9 mouse cellular contexts compared by ENCODE assay signal in the genomic region with DNA sequence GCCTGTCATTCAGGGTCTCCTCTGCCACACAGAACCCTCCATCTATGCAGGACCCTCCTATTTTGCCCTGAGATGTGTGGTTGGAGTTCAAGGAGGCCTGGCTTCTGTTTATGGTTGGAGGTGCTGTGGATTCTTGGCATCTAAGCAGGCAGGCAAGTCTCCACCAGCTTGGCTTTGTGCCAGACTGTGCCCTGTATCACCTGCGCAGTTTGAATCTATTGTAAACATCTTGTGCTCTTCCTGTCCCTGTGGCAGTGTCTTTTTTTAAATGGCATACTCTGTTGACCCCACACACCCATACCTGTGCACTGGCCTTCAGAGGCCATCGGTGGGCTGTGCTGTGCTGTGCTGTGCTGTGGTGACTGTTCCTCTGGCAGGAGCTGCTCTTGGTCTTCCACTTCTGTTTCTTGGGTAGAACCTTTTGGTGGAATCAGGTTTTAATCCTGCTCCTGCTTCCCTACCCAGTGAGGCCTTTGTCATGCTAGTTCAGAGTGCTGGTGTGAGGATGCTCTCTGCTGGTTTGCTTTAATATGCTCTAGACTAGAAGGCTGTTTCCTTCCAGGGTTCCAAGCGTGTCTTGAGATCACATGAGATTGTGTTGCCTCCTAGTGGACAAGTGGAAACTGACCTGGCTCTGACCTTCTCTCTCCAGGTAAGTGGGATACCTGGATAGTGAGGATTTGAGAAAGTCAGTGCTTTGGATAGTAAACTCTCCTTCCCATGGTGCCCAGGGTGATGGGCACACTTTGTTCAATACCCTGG. TPM values are rescaled to one million over a fixed set of nuclear protein-coding genes. Genes with fewer than 3 reads are reported as not detected.
DNase-seq lines count a peak whose midpoint lies in the region; ATAC-seq and TF ChIP-seq lines count a peak whose summit lies in the region.
"Had no signal": no experiment of that assay in that cellular context is flagged by ENCODE, and none has a peak within 500 bp of the region (broad histone marks: within the 10 kb centered on the region; RNA-seq: fewer than 3 reads in every experiment).

No protein-coding gene starts in this region.

- peaks cover 47% of the 10 kb centered on the region for H3K36me3 ChIP-seq in forebrain, embryonic 14.5 days (ENCODE audit: control insufficient read depth, insufficient read depth, low read length)
- H3K36me3 ChIP-seq in forebrain, embryonic 12.5 days (replicated peaks), result peaks cover 49% of the 10 kb centered on the region
- peaks cover 12% of the 10 kb centered on the region for H3K36me3 ChIP-seq in forebrain, embryonic 15.5 days

- no peak overlapping the region for H3K4me3 ChIP-seq in forebrain, embryonic 14.5 days (ENCODE audit: low read depth, low read length)
- H3K4me3 ChIP-seq in forebrain, embryonic 12.5 days (replicated peaks), result no peak overlapping the region
- H3K4me3 ChIP-seq in lung, adult 2 months (replicated peaks; ENCODE audit: extremely low read depth, low read depth, low read length), result no peak overlapping the region
- no peak overlapping the region for H3K4me3 ChIP-seq in forebrain, embryonic 15.5 days

- DNase-seq in forebrain, embryonic 14.5 days (ENCODE audit: low spot score), result peak; percentile 14
- DNase-seq in right cerebral cortex, adult 18-20 months, result peak; percentile 33
- DNase-seq in right cerebral cortex, postnatal 10 days (ENCODE audit: low spot score in 2 of 2), result no peak
- peak; percentile 71 to 81 for DNase-seq in cerebellum, postnatal 25 days
- DNase-seq in lung, adult 2 months, result peak; percentile 34

- H3K27me3 ChIP-seq in forebrain, embryonic 14.5 days (replicated peaks; ENCODE audit: control insufficient read depth, insufficient read depth, low read length), result no peaks in the 10 kb centered on the region
- no peaks in the 10 kb centered on the region for H3K27me3 ChIP-seq in forebrain, embryonic 12.5 days
- H3K27me3 ChIP-seq in forebrain, embryonic 15.5 days, result no peaks in the 10 kb centered on the region

- WGBS in forebrain, embryonic 14.5 days, result 84% methylated on average over 3 of the region's 3 CpGs
- 83% methylated on average over 3 of the region's 3 CpGs for WGBS in forebrain, embryonic 12.5 days
- 59% methylated on average over 3 of the region's 3 CpGs for WGBS in lung, adult 2 months
- WGBS in forebrain, embryonic 15.5 days, result 80% methylated on average over 3 of the region's 3 CpGs

- H3K4me2 ChIP-seq in forebrain, embryonic 14.5 days (ENCODE audit: low read length), result no peak overlapping the region
- no peak overlapping the region for H3K4me2 ChIP-seq in forebrain, embryonic 12.5 days
- H3K4me2 ChIP-seq in forebrain, embryonic 15.5 days (replicated peaks), result no peak overlapping the region

- ATAC-seq in forebrain, embryonic 14.5 days, result no peak
- ATAC-seq in forebrain, embryonic 12.5 days (ENCODE audit: low FRiP score), result no peak
- ATAC-seq in activated CD4-positive, CD25-positive, alpha-beta regulatory T cell, adult 4 months, result no peak
- ATAC-seq in forebrain, embryonic 15.5 days (replicated peaks), result no peak

- H3K27ac ChIP-seq in forebrain, embryonic 14.5 days (ENCODE audit: low read depth, low read length), result no peak overlapping the region
- no peak overlapping the region for H3K27ac ChIP-seq in forebrain, embryonic 12.5 days
- H3K27ac ChIP-seq in forebrain, embryonic 15.5 days (replicated peaks), result no peak overlapping the region

- no peaks in the 10 kb centered on the region for H3K9me3 ChIP-seq in forebrain, embryonic 14.5 days (replicated peaks; ENCODE audit: control insufficient read depth, low read length)
- no peaks in the 10 kb centered on the region for H3K9me3 ChIP-seq in forebrain, embryonic 12.5 days
- no peaks in the 10 kb centered on the region for H3K9me3 ChIP-seq in forebrain, embryonic 15.5 days

- no peak for TF ChIP-seq CTCF in lung, adult 2 months (IDR thresholded peaks at IDR 0.05; ENCODE audit: insufficient read depth, low read length)

- peaks cover 3% of the 10 kb centered on the region; the same call in 1 of the 2 replicates for H3K4me1 ChIP-seq in forebrain, embryonic 14.5 days (ENCODE audit: control insufficient read depth, insufficient read depth, low read length)
- H3K4me1 ChIP-seq in forebrain, embryonic 12.5 days, result peaks cover 10% of the 10 kb centered on the region
- peaks cover 4% of the 10 kb centered on the region; the same call in 1 of the 2 replicates for H3K4me1 ChIP-seq in lung, adult 2 months (ENCODE audit: control insufficient read depth, insufficient read depth, low read length)
- peaks cover 13% of the 10 kb centered on the region for H3K4me1 ChIP-seq in forebrain, embryonic 15.5 days

- no peak overlapping the region for H3K9ac ChIP-seq in forebrain, embryonic 14.5 days (ENCODE audit: low read length)
- no peak overlapping the region for H3K9ac ChIP-seq in forebrain, embryonic 12.5 days
- no peak overlapping the region for H3K9ac ChIP-seq in forebrain, embryonic 15.5 days (replicated peaks)

- no peak for TF ChIP-seq POLR2A in lung, adult 2 months (IDR thresholded peaks at IDR 0.05; ENCODE audit: borderline replicate concordance, extremely low read depth, low read depth, low read length)

RNA-seq across cellular contexts. Expression of a gene that starts 29.2 kb away (rescaled TPM):
- polyA plus RNA-seq in forebrain, embryonic 14.5 days (2014; fragmentation: Nextera tagmentation; extraction: Ambion mirVana), result not detected in 2 replicates
- polyA plus RNA-seq in forebrain, embryonic 12.5 days (2016; fragmentation: Nextera tagmentation; extraction: Ambion mirVana), result 0.26 TPM in 1 of 2 replicates, not detected in the other
- 0.24 and 0.31 TPM in 2 replicates for polyA plus RNA-seq in lung, adult 2 months (2012; rRNA removed)
- polyA plus RNA-seq in activated CD4-positive, CD25-positive, alpha-beta regulatory T cell, adult 4 months (2017; shearing (Covaris generic)), result under 1 TPM in 1 of 2 experiments, not detected in 1; 0.29 TPM
- 0.18 and 0.37 TPM in 2 replicates for polyA plus RNA-seq in forebrain, embryonic 15.5 days (2015; fragmentation: Nextera tagmentation; extraction: Ambion mirVana)
- polyA plus RNA-seq: liver, embryonic 16.5 days had no signal

RNA-seq across cellular contexts. Expression of a gene that starts 30.8 kb away (rescaled TPM):
- 16.1 and 21.6 TPM in 2 replicates for polyA plus RNA-seq in forebrain, embryonic 14.5 days (2014; fragmentation: Nextera tagmentation; extraction: Ambion mirVana)
- 26.3 and 27.6 TPM in 2 replicates for polyA plus RNA-seq in forebrain, embryonic 12.5 days (2016; fragmentation: Nextera tagmentation; extraction: Ambion mirVana)
- polyA plus RNA-seq in lung, adult 2 months (2012; rRNA removed), result 51.8 and 54.8 TPM in 2 replicates
- 1 to 10 TPM; 5.4 to 6.6 TPM for polyA plus RNA-seq in activated CD4-positive, CD25-positive, alpha-beta regulatory T cell, adult 4 months (2017; shearing (Covaris generic))
- 22.6 and 24.4 TPM in 2 replicates for polyA plus RNA-seq in forebrain, embryonic 15.5 days (2015; fragmentation: Nextera tagmentation; extraction: Ambion mirVana)

RNA-seq across cellular contexts. Expression of a gene that starts 44.6 kb away (rescaled TPM):
- 43.0 and 51.0 TPM in 2 replicates for polyA plus RNA-seq in forebrain, embryonic 14.5 days (2014; fragmentation: Nextera tagmentation; extraction: Ambion mirVana)
- 70.2 and 74.2 TPM in 2 replicates for polyA plus RNA-seq in forebrain, embryonic 12.5 days (2016; fragmentation: Nextera tagmentation; extraction: Ambion mirVana)
- polyA plus RNA-seq in lung, adult 2 months (2012; rRNA removed), result 83.3 and 131 TPM in 2 replicates
- 10 to 100 TPM; 24.7 to 25.0 TPM for polyA plus RNA-seq in activated CD4-positive, CD25-positive, alpha-beta regulatory T cell, adult 4 months (2017; shearing (Covaris generic))
- 67.3 and 67.7 TPM in 2 replicates for polyA plus RNA-seq in forebrain, embryonic 15.5 days (2015; fragmentation: Nextera tagmentation; extraction: Ambion mirVana)

RNA-seq across cellular contexts. Expression of a gene that starts 53.0 kb away (rescaled TPM):
- 16.6 and 18.7 TPM in 2 replicates for polyA plus RNA-seq in forebrain, embryonic 14.5 days (2014; fragmentation: Nextera tagmentation; extraction: Ambion mirVana)
- 22.2 and 22.7 TPM in 2 replicates for polyA plus RNA-seq in forebrain, embryonic 12.5 days (2016; fragmentation: Nextera tagmentation; extraction: Ambion mirVana)
- polyA plus RNA-seq in lung, adult 2 months (2012; rRNA removed), result 77.4 and 85.3 TPM in 2 replicates
- 10 to 100 TPM; 12.9 to 16.0 TPM for polyA plus RNA-seq in activated CD4-positive, CD25-positive, alpha-beta regulatory T cell, adult 4 months (2017; shearing (Covaris generic))
- polyA plus RNA-seq in forebrain, embryonic 15.5 days (2015; fragmentation: Nextera tagmentation; extraction: Ambion mirVana), result 15.2 and 17.9 TPM in 2 replicates

Comparison
In these comparisons a context has a peak if more than half of its experiments do, and no peak if none do; other contexts are left out.
1. DNase-seq: peak in forebrain, embryonic 14.5 days (single experiment), right cerebral cortex, adult 18-20 months (single experiment), cerebellum, postnatal 25 days (2 of 2) and lung, adult 2 months (single experiment); none in right cerebral cortex, postnatal 10 days (0 of 2).